Mouse (Mus musculus) adrenal gland, adult (tissue): Measurements from ENCODE around the gene Kif5c.

Experiments
- DNase-seq, 2 experiments: peaks; one replicate each; pipeline ENCODE4 v3.0.0; 2022 to 2023; ENCODE audit warnings: low spot score in 1 of 2; ENCODE audit not compliant: inconsistent age in 2 of 2

The Kif5c gene

GRCm38 (mm10) chr2:49775735-49776134 lies 156.6 kb downstream of the Kif5c start:
- DNase-seq: peak in 1 of 2 experiments; percentile 63

- DNase-seq: no peak
Observed at GRCm38 (mm10) chr2:49776407-49776806, 157.3 kb downstream of the Kif5c start.

GRCm38 (mm10) chr2:49787376-49788050 lies 168.4 kb downstream of the Kif5c start, which contains the start of gene Lypd6b:
TSS of gene Lypd6b (plus strand) at chr2:49787688.
- DNase-seq: peak; percentile 15 to 55

- no peak for DNase-seq
Observed at GRCm38 (mm10) chr2:49788051-49788418, 168.9 kb downstream of the Kif5c start.

- DNase-seq: no peak
Observed at GRCm38 (mm10) chr2:49788643-49789042, 169.5 kb downstream of the Kif5c start.

- no peak for DNase-seq
Observed at GRCm38 (mm10) chr2:49789078-49789477, 170.0 kb downstream of the Kif5c start.

GRCm38 (mm10) chr2:49789504-49789903 lies 170.4 kb downstream of the Kif5c start:
- DNase-seq: peak in 1 of 2 experiments; percentile 37

- no peak for DNase-seq
Observed at GRCm38 (mm10) chr2:49797444-49798143, 178.5 kb downstream of the Kif5c start.

- no peak for DNase-seq
Observed at GRCm38 (mm10) chr2:49804448-49804847, 185.3 kb downstream of the Kif5c start.

- peak; percentile 34 to 72 for DNase-seq
Observed at GRCm38 (mm10) chr2:49805736-49806371, 186.8 kb downstream of the Kif5c start.

- DNase-seq: peak in 1 of 2 experiments; percentile 62
Observed at GRCm38 (mm10) chr2:49809496-49809895, 190.4 kb downstream of the Kif5c start.

GRCm38 (mm10) chr2:49811420-49811819 lies 192.3 kb downstream of the Kif5c start:
- no peak for DNase-seq

- DNase-seq: peak; percentile 74 to 92
Observed at GRCm38 (mm10) chr2:49811871-49812363, 192.8 kb downstream of the Kif5c start.

GRCm38 (mm10) chr2:49813151-49813550 lies 194.1 kb downstream of the Kif5c start:
- DNase-seq: no peak

- peak; percentile 49 to 81 for DNase-seq
Observed at GRCm38 (mm10) chr2:49814011-49814410, 194.9 kb downstream of the Kif5c start.

- no peak for DNase-seq
Observed at GRCm38 (mm10) chr2:49815696-49816320, 196.7 kb downstream of the Kif5c start.

- DNase-seq: no peak
Observed at GRCm38 (mm10) chr2:49816549-49816948, 197.5 kb downstream of the Kif5c start.

- DNase-seq: no peak
Observed at GRCm38 (mm10) chr2:49817151-49817550, 198.1 kb downstream of the Kif5c start.

GRCm38 (mm10) chr2:49818126-49818525 lies 199.0 kb downstream of the Kif5c start:
- no peak for DNase-seq

GRCm38 (mm10) chr2:49822312-49822711 lies 203.2 kb downstream of the Kif5c start:
- DNase-seq: no peak
